Mouse (Mus musculus) spleen, adult 18-20 months (tissue): ENCODE measurements around the gene Pkn3.
"Not testable (repeated sequence)": the region's sequence is repeated elsewhere in the genome, so short reads cannot be mapped to it uniquely, and the experiment has no call there.

Experiments used
- DNase-seq, 2 experiments: peaks; one replicate each; pipeline ENCODE4 v3.0.0; 2022; ENCODE audit warnings: mixed read lengths in 2 of 2

Gene Pkn3

DNA sequence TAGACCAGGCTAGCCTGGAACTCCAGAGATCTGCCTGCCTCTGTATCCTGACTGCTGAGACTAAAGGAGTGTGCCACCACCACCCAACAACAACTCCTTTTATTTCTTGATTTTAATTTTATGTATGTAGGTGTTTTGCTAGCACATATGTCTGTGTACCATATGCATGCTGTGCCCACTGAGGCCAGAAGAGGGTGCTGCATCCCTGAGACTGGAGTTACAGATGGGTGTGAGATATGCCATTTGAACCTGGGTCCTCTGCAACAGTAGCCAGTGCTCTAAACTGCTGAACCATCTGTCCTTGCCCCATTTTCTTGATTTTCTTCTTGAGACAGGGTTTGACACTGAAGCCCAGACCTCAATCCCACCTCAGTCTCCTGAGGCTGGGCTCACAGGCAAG is 28.9 kb downstream of the Pkn3 start:
- DNase-seq = peak; percentile 38 to 66

DNA sequence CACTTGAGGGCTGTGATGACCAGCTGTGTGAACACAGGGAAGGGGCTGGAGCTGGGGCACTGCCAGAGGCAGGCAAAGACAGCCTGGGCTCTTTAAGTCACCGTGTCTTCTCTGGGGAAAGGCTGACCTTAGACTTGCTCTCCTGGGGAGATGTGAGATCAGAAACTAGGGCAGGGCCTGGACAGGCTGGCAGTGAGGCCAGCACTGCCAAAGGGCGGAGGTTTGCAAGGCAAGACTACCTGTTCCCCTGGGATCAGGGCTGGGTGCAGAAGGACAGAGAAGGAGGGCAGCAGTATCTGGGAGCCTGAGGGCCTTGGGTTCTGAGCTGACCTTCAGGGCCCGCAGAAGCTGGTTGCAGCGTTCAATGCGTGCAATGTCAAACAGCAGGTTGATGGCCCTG is 30.2 kb downstream of the Pkn3 start:
- no peak for DNase-seq

DNA sequence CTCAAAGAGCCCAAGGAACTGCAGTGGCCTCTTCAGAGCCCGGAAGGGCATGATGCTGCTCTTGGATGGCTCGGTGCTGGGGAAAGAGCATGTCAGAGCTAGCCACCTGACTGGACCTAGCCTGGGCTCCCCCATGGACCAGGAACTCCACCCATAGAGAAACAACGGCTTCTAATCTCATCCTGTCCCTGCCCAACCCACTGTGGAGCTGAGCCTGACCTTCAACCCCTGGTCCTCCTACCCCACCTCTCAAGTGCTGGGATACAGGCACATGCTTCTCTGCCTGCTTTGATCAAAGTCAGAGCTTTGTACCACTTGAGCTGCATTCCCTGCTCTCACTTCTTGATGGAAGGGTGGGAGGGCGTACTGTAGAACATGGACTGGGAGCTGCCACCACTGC is 30.8 kb downstream of the Pkn3 start:
- no peak for DNase-seq

- DNase-seq = no peak
These were observed 34.0 kb downstream of the Pkn3 start for GRCm38 (mm10) chr2:30111500-30111899.

DNA sequence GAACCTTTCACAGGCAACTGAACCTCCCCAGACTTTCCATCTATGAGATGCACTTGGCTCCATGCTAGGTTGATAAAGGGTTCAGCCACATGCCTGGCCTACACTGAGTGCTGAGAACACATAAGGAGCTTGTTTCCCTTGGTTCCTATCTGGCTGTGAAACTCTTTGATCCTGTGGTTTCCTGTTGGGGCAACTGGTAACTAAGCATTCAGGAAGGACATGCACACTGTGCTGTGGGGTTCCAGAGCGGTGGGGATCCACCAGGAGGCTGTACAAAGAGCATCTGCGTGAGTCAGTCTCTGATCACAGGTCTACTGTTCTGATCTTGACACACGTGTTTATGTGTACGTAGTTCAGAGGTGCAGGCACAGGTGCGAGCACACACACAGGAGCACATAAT is 35.1 kb downstream of the Pkn3 start:
- no peak for DNase-seq

DNA sequence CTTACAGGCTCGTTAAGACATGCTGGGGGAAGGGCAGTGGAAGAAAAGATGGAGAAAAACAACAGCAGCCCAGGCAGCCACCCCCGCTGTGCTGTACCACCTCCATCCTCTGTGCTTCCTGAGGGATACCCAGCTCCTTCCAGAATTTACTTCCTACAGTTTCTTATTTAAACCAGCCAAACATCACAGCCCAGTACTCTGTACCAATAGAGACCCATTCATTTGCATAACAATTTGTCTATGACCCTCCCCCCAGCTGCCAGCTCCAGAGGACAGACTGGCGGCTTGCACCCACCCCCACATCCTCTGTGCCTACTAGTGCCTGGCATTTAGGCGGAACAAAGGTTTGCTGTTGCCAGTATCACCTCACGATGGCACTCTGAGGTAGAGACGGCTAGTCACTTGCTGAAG is 42.2 kb downstream of the Pkn3 start:
- DNase-seq = peak; percentile 45 to 48

DNA sequence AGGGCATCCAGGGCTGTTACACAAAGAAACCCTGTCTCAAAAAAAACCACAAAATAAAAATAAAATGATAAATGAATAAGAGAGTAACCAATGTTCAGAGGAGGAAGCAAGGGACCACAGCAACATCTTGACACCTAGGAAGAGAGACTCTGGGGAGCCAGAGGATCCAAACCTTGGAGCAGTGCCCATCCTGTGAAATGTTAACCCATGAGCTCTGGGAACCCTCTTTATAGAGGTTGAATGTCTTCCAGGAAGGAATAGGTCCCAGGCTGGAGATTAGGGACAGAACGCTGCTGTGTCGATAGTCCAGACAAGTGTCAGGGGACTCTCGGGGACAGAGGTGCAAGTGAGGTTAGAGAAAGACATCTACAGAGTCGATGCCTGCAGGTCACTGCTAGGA is 42.8 kb downstream of the Pkn3 start:
- no peak for DNase-seq

DNA sequence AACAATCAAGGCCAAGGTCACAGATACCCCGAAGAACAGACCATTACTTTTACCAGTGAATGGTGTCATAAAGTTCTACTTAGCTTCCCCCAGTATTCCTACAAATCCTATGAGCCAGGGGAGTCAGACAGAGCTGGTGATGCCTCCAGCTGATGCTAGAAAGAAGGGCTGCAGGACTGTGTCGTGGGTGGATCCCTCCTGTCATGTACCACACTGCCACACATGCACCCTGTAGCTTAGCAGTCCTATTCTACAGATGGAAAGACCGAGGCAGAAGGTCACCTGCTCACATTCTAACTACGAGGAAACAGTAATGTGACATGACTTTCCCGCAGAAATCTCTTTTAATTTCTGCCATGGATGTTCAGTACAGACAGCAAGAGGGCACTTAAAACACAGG is 45.3 kb downstream of the Pkn3 start:
- DNase-seq = no peak

- DNase-seq = no peak
These were observed 46.4 kb downstream of the Pkn3 start for GRCm38 (mm10) chr2:30123729-30124471.

DNA sequence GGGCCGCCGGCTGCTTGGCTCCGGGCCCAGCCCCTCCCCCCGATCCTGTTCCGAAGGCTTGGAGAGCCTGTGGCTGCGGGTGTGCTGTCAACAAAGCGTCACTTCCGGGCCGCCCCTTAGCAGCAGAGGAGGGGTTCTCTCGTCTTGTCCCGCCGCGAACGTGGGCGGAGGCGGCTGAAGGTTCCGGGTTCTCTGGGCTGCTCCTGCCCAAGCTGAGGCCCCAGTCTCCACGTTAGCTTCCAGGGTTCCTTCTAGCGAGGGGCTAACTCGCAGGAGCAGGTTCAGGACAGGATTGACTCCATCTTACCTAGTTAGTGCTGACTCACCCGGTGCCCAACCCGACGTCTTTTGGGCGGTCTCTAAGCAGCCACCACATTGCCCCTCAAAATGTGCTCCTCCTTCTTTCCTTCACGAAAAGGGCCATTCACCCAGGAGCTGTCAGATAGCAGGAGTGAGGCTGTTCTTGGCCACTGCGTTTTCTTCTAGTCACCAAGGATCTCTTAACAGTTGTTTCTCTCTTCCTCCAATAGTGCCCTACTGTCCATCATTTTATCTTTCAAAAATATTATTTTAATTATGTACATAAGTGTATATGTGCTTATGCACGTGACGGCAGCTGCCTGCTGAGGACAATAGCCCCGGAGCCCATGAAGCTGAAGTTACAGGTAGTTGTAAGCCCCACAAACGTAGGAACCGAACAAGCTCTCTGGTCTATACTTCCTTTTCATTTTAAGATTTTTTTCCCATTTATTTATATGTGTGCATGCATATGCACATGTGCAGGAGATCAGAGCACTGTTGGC is 47.2 kb downstream of the Pkn3 start, which contains the start of gene Zer1:
Zer1 (minus strand) TSS at position 114 of the 803 bp plus-strand sequence.
- peak; percentile 87 to 89 for DNase-seq

DNA sequence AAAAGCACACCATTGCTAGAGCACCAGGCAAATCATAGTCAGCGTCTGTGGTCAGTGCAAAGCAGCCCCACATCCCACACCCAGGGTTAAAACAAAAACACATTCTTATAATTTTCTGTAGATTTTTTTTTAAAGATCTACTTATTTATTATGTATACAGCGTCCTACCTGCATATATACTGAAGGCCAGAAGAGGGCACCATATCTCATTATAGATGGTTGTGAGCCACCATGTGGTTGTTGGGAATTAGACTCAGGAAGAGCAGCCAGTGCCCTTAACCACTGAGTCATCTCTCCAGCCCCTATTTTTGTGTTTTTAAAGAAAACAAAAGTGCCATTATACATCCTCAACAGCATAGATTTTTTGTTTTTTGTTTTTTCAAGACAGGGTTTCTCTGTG is 51.3 kb downstream of the Pkn3 start:
- DNase-seq = no peak

GRCm38 (mm10) chr2:30130156-30130555 is 52.7 kb downstream of the Pkn3 start:
- DNase-seq = no peak

- not testable (repeated sequence) for DNase-seq
These were observed 53.8 kb downstream of the Pkn3 start for GRCm38 (mm10) chr2:30131240-30131639.

DNA sequence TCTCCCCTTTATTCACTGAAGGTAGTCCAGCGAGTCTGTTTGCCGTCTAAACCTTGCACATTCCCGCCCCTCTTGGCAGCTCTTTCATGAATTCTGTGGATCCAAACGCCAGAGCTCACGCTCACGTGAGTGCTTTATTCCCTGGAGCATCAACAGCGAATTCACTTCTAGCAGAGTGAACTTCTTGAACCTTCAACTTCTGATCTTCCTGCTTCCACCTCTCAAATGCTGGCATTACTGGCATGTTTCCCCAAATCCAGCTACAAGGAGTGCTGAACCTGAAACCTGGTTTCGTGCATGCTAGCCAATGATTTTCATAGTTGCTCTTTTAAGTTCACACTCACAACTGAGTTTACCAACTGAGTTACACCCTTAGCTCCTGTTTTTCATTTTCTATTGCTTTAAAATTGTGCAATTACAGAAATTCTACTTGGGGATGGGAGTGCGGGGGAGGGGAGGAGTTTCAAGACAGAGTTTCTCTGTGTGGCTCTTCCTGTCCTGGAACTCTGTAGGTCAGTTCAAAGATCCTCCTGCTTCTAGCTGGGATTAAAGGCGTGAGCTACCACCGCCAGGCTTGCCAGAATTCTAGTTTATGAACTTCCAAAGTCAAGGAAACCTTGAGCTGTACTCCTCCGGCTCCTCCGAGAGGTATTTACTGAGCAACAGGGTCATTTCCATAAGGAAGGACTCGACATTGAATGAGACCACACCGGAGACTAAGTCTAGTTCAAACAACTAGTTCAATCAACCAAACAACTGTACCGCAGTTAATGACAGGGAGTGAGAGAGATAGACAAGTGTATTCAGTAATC is 55.5 kb downstream of the Pkn3 start:
- DNase-seq = no peak

GRCm38 (mm10) chr2:30133613-30134377 is 56.3 kb downstream of the Pkn3 start, which contains the start of gene Tbc1d13:
TSS of gene Tbc1d13 (plus strand) at chr2:30133746.
- peak; percentile 99 to 100 for DNase-seq

DNA sequence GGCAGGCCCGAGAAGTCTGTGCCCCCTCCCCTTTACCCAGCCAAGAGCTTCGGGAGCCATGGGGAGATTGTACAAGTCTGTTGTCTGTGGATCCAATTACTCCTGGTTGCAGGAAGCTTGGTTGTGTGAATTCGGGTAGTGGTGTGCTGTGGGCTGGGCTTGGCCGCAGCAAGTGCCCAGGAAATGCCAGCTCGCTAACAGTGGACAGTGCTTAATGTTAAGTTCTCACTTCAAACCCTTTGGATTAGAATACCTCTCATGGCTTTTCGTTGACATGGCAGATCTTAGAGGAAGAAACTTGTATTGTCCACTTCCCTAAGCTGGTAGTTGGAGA is 56.9 kb downstream of the Pkn3 start:
- DNase-seq = no peak

GRCm38 (mm10) chr2:30134928-30135620 is 57.6 kb downstream of the Pkn3 start:
- DNase-seq = no peak

GRCm38 (mm10) chr2:30136458-30136857 is 59.0 kb downstream of the Pkn3 start:
- no peak for DNase-seq

GRCm38 (mm10) chr2:30140021-30140420 is 62.5 kb downstream of the Pkn3 start:
- not testable (repeated sequence) for DNase-seq
